Mouse (Mus musculus) C2C12 (cell line): ENCODE results near the gene Creg2.

ENCODE experiments used
- CEBPB ChIP-seq: IDR thresholded peaks from one replicate; pipeline ENCODE4 v1.6.1; 2011; ENCODE audit warnings: low read depth, mild to moderate bottlenecking, control low read depth, moderate library complexity
- CTCF ChIP-seq: IDR thresholded peaks from one replicate; pipeline ENCODE4 v1.5.1; 2011; ENCODE audit not compliant: control insufficient read depth, insufficient read depth, insufficient read length
- MYOG ChIP-seq: IDR thresholded peaks from one replicate; pipeline ENCODE4 v1.6.1; 2011; ENCODE audit not compliant: control insufficient read depth, insufficient read length; ENCODE audit errors: extremely low read depth

- TF ChIP-seq CTCF (no peak), CEBPB (no peak), MYOG (no peak)
Observed at GRCm38 (mm10) chr1:39575778-39576375, 75.4 kb downstream of the Creg2 start.
